Mouse (Mus musculus) spleen, adult 12 weeks (tissue): ENCODE results near the gene Gm20388.
"Not testable (repeated sequence)": the region's sequence is repeated elsewhere in the genome, so short reads cannot be mapped to it uniquely, and the experiment has no call there.

Experiments used
- DNase-seq: peaks from one replicate; pipeline ENCODE4 v3.0.0; 2022; ENCODE audit warnings: low spot score

Gene Gm20388

GRCm38 (mm10) chr8:123977499-123977898, 4066.9 kb downstream of the Gm20388 start:
- no peak for DNase-seq

GRCm38 (mm10) chr8:123978166-123978838, 4067.7 kb downstream of the Gm20388 start:
- DNase-seq: no peak

- DNase-seq: peak; percentile 40
Measured at GRCm38 (mm10) chr8:123978926-123979325, 4068.3 kb downstream of the Gm20388 start.

GRCm38 (mm10) chr8:123980239-123980638, 4069.6 kb downstream of the Gm20388 start:
- no peak for DNase-seq

- no peak for DNase-seq
Measured at GRCm38 (mm10) chr8:123981674-123982073, 4071.0 kb downstream of the Gm20388 start.

- DNase-seq: peak; percentile 41
Measured at GRCm38 (mm10) chr8:123982291-123982793, 4071.7 kb downstream of the Gm20388 start.

GRCm38 (mm10) chr8:123982826-123983400, 4072.3 kb downstream of the Gm20388 start, which contains the start of gene Abcb10:
Abcb10 (minus strand) TSS chr8:123983122.
- DNase-seq: peak; percentile 74

- peak; percentile 63 for DNase-seq
Measured at GRCm38 (mm10) chr8:123988605-123989038, 4078.0 kb downstream of the Gm20388 start.

GRCm38 (mm10) chr8:123989128-123989527, 4078.5 kb downstream of the Gm20388 start:
- DNase-seq: peak; percentile 27

- peak; percentile 36 for DNase-seq
Measured at GRCm38 (mm10) chr8:123990277-123991049, 4079.8 kb downstream of the Gm20388 start.

- peak; percentile 40 for DNase-seq
Measured at GRCm38 (mm10) chr8:123992587-123992986, 4081.9 kb downstream of the Gm20388 start.

GRCm38 (mm10) chr8:123993597-123993996, 4083.0 kb downstream of the Gm20388 start:
- DNase-seq: no peak

GRCm38 (mm10) chr8:123993997-123994396, 4083.4 kb downstream of the Gm20388 start:
- no peak for DNase-seq

- DNase-seq: no peak
Measured at GRCm38 (mm10) chr8:123999568-123999967, 4088.9 kb downstream of the Gm20388 start.

- DNase-seq: no peak
Measured at GRCm38 (mm10) chr8:124002546-124003108, 4092.0 kb downstream of the Gm20388 start.

- no peak for DNase-seq
Measured at GRCm38 (mm10) chr8:124007829-124008228, 4097.2 kb downstream of the Gm20388 start.

- no peak for DNase-seq
Measured at GRCm38 (mm10) chr8:124011580-124011979, 4100.9 kb downstream of the Gm20388 start.

GRCm38 (mm10) chr8:124011989-124012586, 4101.4 kb downstream of the Gm20388 start:
- no peak for DNase-seq

GRCm38 (mm10) chr8:124014299-124014698, 4103.7 kb downstream of the Gm20388 start:
- DNase-seq: not testable (repeated sequence)

- no peak for DNase-seq
Measured at GRCm38 (mm10) chr8:124014751-124015150, 4104.1 kb downstream of the Gm20388 start.

- DNase-seq: peak; percentile 37
Measured at GRCm38 (mm10) chr8:124019782-124020181, 4109.1 kb downstream of the Gm20388 start.
